Mouse (Mus musculus): ENCODE results near the gene Psg16.
"Not testable (repeated sequence)": the region's sequence is repeated elsewhere in the genome, so short reads cannot be mapped to it uniquely, and the experiment has no call there.

Psg16 gene

DNA sequence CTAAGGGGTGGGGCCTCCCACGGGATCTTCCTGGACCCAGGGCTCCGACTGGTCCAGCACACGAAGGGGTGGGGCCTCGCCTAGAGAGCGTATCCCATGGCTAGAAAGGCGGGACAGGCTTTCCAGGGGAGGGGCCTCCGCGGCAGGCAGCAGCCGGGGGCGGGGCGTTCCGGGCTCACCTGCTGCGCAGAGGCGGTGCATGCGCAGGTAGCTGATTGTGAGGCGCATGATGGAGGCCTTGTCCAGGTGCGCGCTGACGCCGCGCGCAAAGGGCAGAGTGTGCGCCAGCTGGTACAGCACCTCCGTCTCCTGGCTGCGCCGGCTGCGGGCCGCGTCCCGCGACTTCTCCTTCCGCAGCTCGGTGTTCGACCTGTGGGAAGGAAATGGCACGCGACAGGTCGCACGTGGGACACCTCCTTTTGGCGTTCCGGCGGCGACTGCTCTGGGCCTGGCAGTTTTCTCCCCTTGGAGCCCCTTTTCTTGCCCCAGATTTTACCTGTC, 17.7 kb upstream of the Psg16 start:
- DNase-seq (ENCODE audit: low spot score), result peak; percentile 92

DNA sequence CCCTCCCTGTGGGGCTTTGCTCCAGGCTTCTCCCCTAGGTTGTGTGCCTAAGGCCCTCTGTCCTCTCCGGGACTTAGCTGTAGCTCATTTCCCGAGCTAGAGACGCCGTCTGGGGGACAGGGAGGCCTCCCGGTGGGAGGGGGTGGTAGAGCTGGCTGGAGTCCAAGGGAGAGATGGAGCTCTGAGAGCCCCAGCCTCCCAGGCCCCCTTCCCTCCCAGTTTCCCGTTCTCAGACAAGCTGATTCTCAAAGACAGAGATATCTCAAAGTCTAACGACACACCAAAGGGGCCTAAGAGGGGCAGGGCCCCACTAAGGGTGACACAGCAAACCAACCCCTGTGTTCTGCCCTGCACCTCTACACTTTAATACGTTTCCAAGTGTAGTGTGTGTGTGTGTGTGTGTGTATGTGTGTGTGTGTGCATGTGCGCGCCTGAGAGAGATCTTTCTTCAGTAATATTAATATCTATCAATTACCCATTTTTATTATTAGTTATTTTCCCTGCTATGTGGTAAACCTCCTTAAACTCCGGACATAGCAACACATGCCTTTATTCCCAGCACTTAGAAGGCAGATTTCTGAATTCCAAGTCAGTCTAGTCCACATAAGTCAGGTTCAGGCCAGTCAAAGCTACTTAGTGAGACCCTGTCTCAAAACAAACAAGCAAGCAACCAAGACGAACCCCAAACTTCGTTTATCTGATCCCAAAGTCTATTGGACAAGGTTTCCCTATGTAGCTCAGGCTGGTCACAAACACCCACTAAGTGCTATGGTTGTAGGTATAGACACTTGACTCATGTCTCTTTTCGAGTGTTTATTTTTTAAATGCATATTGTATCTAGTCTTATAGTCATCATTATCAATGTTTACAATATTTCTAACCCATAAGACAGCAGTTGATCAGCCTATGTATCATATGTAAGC, 17.0 kb upstream of the Psg16 start:
- peak; percentile 73 for DNase-seq (ENCODE audit: low spot score)

DNA sequence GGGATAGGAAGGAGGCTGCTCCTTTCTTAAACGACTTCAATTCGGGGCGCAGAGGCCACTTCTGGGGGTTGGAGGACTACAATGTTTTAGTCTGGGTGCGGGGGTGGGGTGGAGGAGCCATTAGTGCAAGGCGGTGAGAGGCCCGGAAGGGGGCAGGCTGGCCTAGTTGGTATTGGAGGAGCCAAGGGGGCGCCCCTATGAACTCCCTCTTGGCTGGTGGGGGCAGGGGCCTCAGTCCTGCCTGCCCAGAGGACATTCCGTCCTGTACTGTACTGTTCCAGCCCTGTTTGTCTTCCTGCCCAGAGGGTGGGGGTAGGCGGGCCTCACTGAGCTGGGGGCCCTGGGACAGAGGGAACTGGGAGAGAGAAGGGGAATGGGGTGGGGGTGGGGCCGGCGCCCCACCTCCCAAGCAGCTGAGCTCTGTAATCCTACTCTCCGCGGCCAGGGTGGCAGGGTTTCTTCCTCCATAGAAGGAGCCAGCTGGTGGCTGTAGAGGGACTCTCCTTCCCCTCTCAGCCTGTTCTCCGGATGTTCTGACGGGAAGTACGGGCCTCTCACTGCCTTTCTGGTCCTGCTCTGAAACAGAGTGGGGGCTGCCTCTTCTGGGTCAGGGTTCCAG, 15.7 kb upstream of the Psg16 start:
- peak; percentile 82 for DNase-seq (ENCODE audit: low spot score)

DNA sequence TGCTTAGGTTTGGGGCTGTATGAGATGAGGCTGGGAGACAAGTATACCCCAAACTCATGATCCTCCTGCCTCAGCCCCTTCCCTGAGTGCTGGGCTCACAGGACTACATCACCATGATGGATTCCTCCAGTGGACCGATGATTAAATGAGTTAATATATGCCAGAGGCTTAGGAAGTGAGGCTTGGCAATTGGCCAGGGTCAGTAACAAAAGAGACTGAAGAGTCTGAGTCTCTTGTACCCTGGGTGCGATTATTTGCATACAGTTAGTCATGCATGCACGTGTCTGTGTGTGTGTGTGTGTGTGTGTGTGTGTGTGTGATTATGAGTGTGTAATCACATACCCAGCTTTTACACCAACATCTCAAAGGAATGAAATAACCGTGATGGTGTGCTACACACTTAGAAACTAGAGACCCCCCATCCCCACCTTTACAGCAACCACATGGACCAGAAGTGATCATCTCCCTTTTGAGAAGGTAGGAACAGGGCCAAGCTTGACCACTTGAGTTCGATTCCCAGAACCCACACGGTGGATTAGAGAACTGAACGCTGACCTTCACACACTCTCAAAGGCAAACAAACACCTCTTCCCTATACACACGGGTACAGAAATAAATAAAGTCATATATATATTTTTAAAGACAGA, 14.9 kb upstream of the Psg16 start:
- DNase-seq (ENCODE audit: low spot score), result peak; percentile 57

DNA sequence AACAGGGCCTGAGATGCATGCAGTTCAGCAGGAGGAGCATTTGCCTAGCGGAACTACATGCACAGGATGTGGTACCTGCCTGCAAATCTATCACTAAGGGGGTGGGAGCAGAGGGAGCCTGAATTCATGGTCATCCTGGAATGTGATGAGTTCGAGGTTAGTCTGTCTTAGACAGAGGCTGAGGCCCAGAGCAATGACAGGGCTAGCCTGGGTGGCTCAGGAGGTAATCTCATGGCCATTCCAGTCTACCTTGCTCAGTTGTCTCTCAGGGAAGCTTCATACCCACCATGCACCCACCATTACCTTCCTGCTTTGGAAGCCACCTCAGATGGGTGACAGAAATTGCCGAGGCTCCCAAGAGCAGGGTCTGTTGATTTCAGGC, 14.4 kb upstream of the Psg16 start:
- no peak for DNase-seq (ENCODE audit: low spot score)

DNA sequence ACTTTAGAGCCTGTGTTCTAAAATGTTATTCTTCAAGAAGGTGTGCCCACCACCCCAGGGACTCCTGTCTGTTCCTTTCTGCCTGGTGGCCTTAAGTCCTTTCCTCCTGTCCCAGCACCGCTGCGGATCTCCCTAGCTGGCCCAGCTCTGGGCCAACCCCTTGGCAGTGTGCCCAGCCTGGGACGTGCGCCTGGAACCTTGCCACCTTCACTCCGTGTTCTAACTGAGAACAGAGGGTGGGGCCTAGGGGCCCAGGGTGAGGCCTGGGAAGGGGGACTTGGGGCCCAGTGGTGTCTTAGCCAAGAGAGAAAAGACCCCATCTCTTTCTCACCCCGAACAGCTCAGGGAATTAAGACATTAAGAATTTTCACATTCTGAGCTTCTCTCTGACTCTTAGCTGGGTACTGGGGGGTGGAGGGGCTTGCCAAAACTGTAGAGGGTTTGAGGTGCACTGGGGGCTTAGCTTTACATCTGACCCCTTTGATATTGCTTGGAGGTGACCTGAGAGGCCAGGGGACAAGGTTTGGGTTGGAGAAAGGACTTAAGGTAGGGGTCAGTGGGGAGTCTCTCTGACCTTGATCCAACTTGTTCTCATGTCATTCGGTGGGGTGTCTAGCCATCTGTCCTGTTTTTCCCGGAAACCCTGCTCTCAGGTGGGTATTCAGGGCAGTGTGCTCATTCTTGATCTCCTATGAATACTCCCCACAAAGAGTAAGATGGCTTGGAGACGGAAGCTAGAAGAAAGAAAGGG, 13.6 kb upstream of the Psg16 start:
- DNase-seq (ENCODE audit: low spot score), result no peak

DNA sequence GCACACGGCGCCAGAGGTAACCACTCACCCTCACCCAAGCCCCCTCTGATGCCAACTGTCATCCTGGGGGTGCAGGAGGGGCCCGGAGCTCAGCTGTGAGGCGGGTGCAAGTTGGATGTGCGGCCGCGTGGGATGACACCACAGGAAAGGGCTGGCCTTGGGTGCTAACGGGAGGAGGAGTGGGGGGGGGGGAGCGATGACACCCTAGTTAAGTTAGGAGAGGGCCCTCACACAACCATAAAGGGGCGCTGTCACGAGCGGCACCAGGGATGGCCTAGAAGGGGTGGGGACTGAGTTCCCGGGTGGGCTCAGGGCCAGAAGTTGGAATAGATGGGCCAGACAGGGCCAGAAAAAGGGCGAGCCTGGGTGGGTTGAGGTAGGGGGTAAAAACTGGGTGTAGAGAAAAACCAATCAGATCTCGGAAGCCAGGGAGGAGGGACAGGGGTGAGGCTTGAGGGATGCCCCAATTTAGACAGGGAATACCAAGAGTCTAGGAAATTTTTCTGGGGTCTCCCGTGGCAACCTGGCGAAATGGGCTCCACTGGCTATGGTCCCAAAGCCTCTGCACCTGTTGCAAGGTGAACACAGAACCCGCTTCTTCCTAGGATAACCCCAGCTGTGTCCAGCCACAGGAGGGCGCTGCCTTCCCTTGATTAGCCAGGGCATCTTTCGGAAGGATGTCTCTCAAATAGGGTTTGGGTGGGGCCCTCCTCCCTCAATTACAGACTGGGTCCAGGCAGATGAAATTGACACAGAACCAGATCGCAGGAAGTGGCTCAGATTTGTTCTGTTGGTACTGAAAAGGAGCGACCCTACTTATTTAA, 12.8 kb upstream of the Psg16 start:
- DNase-seq (ENCODE audit: low spot score), result no peak

DNA sequence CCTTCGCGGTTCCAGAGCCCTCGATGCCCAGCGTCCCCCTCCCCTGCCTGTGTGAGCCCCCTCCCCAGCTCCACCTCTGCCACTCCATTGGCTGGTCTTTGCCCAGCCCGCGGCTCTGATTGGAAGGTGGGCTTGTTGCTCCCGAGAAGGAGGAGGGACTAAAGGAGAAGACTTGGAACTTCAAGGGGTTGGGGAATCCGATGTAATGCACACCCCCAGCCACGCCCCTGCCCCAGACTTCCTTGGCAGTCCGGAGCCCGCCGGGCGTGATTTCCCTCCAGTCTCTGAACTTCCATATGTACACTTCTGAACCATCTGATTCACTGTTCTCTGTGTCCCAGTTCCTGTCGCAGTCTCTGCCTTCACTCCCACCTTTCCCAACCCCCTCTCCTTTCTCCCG, 11.5 kb upstream of the Psg16 start, which contains the start of gene Hif3a:
TSS of gene Hif3a (minus strand) at position 39 of the 400 bp plus-strand sequence.
- peak; percentile 90 for DNase-seq (ENCODE audit: low spot score)

DNA sequence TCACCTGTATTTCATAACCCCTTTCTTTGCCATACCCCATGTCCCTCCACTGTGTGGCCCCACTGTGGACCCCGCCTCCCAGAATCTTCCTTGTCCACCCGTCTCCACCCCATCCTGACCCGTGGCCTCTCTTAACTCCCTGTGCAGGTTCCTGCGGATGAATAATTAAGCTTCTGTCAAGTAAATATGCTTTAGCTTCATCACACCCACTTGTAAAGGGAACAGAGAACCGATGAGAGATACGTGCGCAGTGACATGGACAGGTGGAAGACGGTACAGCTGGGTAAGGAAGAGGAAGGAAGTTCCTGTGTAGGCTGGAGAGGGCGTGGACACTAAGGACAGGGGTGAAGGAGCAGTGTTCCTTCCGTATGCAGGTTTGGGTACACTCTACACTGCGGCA, 11.0 kb upstream of the Psg16 start:
- peak; percentile 71 for DNase-seq (ENCODE audit: low spot score)

DNA sequence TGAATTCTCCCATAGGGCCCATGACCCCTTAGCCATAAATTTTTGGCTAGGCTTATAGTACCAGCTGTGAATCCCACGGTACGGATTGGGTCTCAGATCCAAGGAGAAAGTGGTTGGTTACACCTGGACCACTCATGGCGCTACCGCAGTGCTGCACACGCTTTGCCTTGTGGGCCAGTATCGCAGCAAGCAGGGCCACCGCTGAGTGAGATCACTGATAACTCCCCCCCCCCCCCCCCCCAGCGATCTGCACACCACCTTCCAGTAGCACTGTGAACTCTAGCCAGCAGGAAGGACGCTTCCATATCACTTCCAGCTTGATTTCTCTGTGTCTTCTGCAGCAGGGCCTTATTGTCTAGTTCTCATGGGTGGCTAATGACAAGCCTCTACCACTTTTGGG, 8.2 kb upstream of the Psg16 start:
- DNase-seq (ENCODE audit: low spot score), result no peak

DNA sequence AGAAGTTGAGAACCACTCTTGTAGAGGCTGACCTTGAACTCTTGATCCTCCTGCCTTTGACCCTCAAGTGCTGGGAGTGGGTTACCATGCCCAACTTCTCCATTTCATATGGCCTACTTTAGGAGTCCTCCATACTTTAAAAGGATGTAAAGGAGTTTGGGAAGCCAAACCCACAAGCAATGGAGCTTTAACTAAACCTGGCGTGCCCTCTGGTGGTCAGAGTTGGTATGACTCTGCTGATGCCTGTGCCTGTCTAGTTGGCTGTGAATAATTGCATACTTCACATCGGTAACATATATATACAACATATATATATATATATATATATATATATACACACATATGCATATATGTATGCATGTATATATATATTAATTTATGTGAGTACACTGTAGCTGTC, 7.4 kb upstream of the Psg16 start:
- DNase-seq (ENCODE audit: low spot score), result peak; percentile 40

DNA sequence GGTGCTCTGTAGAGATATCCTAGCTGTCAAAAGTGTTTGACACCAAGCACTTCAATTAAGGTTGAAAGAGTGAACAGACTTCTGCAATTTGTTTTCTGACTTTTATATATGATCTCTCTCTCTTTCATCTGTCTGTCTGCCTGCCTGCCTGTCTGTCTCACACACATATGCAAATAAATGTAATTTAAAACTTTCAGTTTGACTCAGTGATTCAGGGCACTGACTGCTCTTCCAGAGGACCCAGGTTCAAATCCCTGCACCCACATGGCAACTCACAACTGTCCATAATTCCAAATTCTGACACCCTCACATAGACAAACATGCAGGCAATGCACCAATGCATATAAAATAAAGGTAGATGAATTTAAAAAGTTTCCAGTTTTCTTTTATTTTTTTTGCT, 6.8 kb upstream of the Psg16 start:
- no peak for DNase-seq (ENCODE audit: low spot score)

DNA sequence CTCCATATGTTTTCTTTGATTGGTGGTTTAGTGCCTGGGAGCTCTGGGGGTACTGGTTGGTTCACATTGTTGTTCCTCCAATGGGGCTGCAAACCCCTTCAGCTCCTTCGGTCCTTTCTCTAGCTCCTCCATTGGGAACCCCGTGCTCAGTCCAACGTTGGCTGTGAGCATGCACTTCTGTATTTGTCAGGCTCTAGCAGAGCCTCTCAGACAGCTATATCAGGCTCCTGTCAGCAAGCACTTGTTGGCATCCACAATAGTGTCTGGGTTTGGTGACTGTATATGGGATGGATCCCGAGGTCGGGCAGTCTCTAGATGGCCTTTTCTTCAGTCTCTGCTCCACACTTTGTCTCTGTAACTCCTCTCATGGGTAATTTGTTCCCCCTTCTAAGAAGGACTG, 6.2 kb upstream of the Psg16 start:
- DNase-seq (ENCODE audit: low spot score), result not testable (repeated sequence)

DNA sequence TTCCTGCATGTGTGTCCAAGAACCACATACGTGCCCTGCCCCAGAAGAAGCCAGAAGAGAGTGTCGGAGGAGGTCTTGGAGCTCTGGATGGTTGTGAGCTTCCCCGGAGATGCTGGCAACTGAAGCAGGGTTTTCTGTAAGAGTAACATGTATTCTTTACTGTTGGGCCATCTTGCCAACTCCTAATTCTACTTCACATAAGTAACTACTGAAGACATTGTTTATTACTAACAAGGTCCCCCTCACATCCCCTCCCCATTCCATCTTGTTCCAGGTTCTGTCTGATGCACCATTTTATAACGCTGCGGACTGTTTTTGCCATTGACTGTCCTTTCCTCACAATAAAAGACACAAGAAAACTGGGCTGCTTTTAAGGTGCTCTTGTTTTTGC, 332 bp upstream of the Psg16 start:
- no peak for DNase-seq (ENCODE audit: low spot score)

DNA sequence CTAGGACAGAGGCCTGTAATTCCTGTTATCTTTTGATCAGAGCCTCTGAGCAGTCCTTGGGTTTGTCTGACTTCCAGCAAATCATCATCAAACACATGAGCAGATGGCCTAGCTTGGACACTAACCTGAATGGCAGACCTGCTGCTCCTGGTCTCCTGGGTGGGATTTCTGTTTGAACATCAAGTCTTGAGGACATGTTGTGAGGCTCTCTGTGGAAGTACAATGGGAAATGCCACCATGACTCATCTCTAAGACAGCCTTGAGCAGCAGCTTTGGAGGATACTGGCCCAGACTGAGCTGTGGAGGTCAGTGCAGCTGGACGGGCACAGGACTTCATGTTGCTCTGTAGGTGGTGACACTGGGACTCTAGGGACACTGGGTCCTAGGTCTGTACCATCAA, 2.7 kb downstream of the Psg16 start:
- DNase-seq (ENCODE audit: low spot score), result no peak

DNA sequence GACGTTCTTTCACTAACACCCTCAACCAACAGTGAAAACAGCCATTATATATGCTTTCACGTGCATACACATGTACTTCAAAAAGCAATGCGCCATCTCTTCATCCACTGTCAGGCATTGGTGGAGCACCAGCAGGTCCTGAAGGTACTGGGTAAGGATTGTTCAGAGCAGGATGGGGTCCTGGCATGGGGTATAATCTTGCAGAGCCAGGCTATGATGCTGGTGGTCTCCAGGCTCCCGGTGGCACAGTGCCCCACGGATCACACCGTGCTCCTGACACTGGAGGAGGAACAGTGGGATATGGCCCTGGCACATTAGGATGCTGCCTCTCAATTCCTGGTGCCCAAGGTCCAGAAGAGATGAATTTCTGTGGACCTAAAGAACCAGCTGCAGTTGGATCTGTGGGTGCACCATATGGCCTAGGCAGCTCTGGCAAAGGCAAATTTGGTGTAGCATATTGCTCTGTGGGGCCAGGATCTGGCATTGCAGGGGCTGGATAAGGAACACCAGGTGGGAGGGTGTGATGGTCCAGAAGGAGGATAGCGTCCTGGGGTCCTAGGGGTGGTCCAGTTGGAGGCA, 4.3 kb downstream of the Psg16 start:
- DNase-seq (ENCODE audit: low spot score), result no peak

DNA sequence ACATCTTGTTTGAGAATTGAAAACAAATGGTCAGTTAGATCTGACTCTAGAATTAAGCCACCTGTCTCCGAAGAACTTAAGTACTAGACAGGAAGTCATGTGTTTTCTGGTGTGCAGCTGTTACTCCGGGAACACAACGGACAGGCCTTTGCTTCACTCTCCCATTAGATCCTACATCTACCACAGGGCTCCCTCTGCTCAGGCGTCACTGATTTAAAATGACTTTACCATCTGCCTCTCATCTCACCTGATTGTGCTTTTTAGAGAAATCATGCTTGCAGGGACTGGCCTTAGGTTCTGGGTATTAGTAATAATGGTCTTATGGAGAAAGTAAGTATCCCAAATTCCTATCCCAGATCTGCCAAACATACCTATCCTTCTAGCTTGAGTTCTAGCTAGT, 8.9 kb downstream of the Psg16 start:
- no peak for DNase-seq (ENCODE audit: low spot score)

DNA sequence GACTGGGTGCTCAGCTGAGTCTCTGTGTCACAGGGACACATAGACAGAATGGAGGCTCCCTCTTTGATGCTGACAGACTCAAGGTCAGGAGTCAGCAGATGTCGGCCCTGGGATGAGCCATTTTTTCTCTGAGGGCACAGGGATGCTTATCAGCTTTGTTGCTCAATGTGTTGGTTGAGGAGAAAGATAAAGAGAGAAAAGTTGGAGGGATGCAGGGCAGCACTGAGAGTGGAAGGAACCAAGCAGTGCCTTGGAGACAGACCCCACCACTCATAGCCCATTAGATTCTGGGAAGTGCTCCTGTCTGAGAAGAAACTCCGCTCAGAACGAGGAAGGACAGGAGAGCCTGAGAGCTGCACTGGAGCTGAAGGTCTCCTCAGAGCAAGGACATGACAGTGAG, 13.9 kb downstream of the Psg16 start:
- DNase-seq (ENCODE audit: low spot score), result no peak

DNA sequence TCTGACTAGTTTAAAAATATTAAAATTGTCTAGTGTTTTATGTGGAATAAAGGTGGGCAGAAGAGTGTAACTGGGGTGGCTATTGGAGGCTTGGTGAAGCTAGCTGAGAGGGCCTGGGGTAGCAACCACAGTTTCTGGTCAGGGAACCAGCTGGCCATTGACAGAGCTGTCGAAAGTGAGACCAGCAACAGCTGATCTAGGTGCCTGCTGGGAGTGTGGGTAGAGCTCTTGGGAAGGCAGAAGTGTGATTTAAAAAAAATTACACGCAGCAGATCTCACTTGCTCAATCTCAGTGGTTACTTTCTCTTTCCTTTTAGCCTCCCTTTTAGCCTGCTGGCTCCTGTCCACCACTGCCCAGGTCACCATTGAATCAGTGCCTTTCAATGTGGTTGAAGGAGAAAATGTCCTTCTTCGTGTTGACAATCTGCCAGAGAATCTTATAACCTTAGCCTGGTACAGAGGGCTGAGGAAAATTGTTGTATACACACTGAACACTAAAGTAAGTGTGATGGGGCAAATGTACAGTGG, 16.3 kb downstream of the Psg16 start:
- no peak for DNase-seq (ENCODE audit: low spot score)

DNA sequence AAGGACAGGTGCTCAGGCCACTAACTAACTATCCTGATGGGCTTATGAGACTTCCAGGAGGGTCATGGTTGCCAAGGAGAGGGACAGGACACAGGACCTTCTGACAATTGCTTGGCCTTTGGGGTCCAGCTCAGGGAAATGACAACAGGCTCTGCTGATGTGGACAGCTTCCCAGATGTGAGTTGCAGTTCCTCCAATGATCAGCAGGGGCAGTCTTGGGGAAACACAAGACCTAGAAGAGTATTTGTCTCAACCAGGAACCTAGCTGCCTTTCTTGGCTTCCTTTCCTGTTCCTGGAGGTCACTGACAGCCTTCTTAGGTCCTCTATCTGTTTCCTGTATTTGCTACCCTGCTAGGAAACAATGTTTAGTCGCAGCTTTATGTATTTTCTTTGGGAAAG, 17.4 kb downstream of the Psg16 start:
- no peak for DNase-seq (ENCODE audit: low spot score)

DNA sequence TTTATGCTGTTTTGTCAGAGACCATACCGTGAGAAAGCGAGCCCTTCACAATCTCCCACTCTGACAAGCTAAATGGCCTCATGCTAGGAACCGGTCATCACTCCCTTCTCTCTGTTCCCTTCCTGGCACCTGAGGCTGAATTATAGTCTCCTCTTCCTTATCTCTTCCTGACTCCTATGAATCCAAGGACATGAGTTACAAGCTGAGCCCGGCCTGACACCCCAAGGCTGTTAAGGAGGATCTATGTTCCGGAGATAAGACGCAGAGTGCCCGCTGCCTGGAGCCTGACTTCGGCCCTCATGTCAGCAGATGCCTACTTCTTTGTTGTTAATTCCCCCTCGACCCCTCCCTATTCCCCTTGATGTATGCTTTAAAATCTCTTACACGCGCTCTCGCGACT, 27.8 kb downstream of the Psg16 start:
- not testable (repeated sequence) for DNase-seq (ENCODE audit: low spot score)

Measured in yolk sac, embryonic 10.5 days (tissue).